Mouse (Mus musculus) v-Abl transformed pro-B cells (cell line): ENCODE data around the gene Tox2.

Experiments used
- in situ Hi-C, 2 experiments: fragments of 400-800 bp; cut with MboI; formaldehyde crosslinking; loops; one replicate each; pipeline ENCODE4 v1.15.1; 2025; ENCODE audit not compliant: unreplicated experiment in 2 of 2

Gene Tox2

GRCm38 (mm10) chr2:163356113-163356840 lies 153.4 kb downstream of the Tox2 start:
- in situ Hi-C loops: no loop called here

GRCm38 (mm10) chr2:163358662-163359061 lies 155.7 kb downstream of the Tox2 start:
- in situ Hi-C loops: no loop called here

GRCm38 (mm10) chr2:163359253-163359652 lies 156.3 kb downstream of the Tox2 start:
- in situ Hi-C loops: no loop called here

GRCm38 (mm10) chr2:163360858-163361623 lies 158.1 kb downstream of the Tox2 start:
- in situ Hi-C loops: no loop called here

- in situ Hi-C loops: no loop called here
These were observed 160.3 kb downstream of the Tox2 start for GRCm38 (mm10) chr2:163362940-163363921.

GRCm38 (mm10) chr2:163364785-163365541 lies 162.0 kb downstream of the Tox2 start:
- in situ Hi-C loops: no loop called here

- in situ Hi-C loops: no loop called here
These were observed 167.2 kb downstream of the Tox2 start for GRCm38 (mm10) chr2:163370175-163370574.

GRCm38 (mm10) chr2:163372627-163373026 lies 169.7 kb downstream of the Tox2 start:
- in situ Hi-C loops: no loop called here
